Mouse (Mus musculus): ENCODE measurements at regions not wholly inside any gene's neighbourhood (a gene's known extent, or its start where the extent isn't known, plus 50 kb on each side); places are given as distances from the start of the nearest gene placed in this dataset.

GRCm38 (mm10) chr8:49462602-49463001 is 618.9 kb upstream of the Tenm3 start:
- no peak overlapping the region for H3K27ac ChIP-seq (ENCODE audit: low read depth, low read length)
- ATAC-seq (ENCODE audit: insufficient read depth, low FRiP score, low TSS enrichment): 0 out of 2 replicates have a peak, but pooled peaks have one; percentile 43
- 48% methylated on average over 8 of the region's 8 CpGs for WGBS

GRCm38 (mm10) chr8:49461724-49462473 is 618.1 kb upstream of the Tenm3 start:
- WGBS: 12% methylated on average over 16 of the region's 16 CpGs
- Histone ChIP-seq H3K9me3 (ENCODE audit: control insufficient read depth, low read length) (no peaks in the 10 kb centered on the region), H3K36me3 (ENCODE audit: control insufficient read depth, insufficient read depth, low read length) (no peaks in the 10 kb centered on the region), H3K27me3 (ENCODE audit: control insufficient read depth, insufficient read depth, low read length) (no peaks in the 10 kb centered on the region), H3K27ac (ENCODE audit: low read depth, low read length) (no peak overlapping the region), H3K4me1 (ENCODE audit: control insufficient read depth, insufficient read depth, low read length) (peaks cover 6% of the 10 kb centered on the region; the same call in 1 of the 2 replicates), H3K4me2 (ENCODE audit: low read depth) (peak overlapping the region; percentile 21; the same call in 1 of the 2 replicates), H3K9ac (ENCODE audit: low read length) (no peak overlapping the region), H3K4me3 (ENCODE audit: low read depth, low read length) (no peak overlapping the region)
- ATAC-seq (ENCODE audit: insufficient read depth, low FRiP score, low TSS enrichment): peak; percentile 82
- DNase-seq (ENCODE audit: low spot score): peak; percentile 26

More at GRCm38 (mm10) chr8:49462602-49463001, 618.9 kb upstream of the Tenm3 start:
- Histone ChIP-seq H3K36me3 (ENCODE audit: control insufficient read depth, insufficient read depth, low read length) (no peaks in the 10 kb centered on the region), H3K9me3 (ENCODE audit: control insufficient read depth, low read length) (no peaks in the 10 kb centered on the region), H3K4me2 (ENCODE audit: low read depth) (no peak overlapping the region), H3K27me3 (ENCODE audit: control insufficient read depth, insufficient read depth, low read length) (no peaks in the 10 kb centered on the region), H3K4me3 (ENCODE audit: low read depth, low read length) (no peak overlapping the region), H3K4me1 (ENCODE audit: control insufficient read depth, insufficient read depth, low read length) (peaks cover 6% of the 10 kb centered on the region; the same call in 1 of the 2 replicates), H3K9ac (ENCODE audit: low read length) (no peak overlapping the region)
- DNase-seq (ENCODE audit: low spot score): no peak

- H3K27me3 ChIP-seq (ENCODE audit: control insufficient read depth, insufficient read depth, low read length): no peaks in the 10 kb centered on the region
- H3K4me1 ChIP-seq (ENCODE audit: control insufficient read depth, insufficient read depth, low read length): no peaks in the 10 kb centered on the region
- 68% methylated on average over 5 of the region's 5 CpGs for whole genome bisulfite sequencing
- DNase-seq (ENCODE audit: low spot score): no peak
- no peak overlapping the region for H3K4me3 ChIP-seq (ENCODE audit: low read depth, low read length)
- no peak overlapping the region for H3K9ac ChIP-seq (ENCODE audit: low read length)
- H3K4me2 ChIP-seq (ENCODE audit: low read depth): no peak overlapping the region
- no peak for ATAC-seq (ENCODE audit: insufficient read depth, low FRiP score, low TSS enrichment)
- H3K9me3 ChIP-seq (ENCODE audit: control insufficient read depth, low read length): no peaks in the 10 kb centered on the region
- no peak overlapping the region for H3K27ac ChIP-seq (ENCODE audit: low read depth, low read length)
- no peaks in the 10 kb centered on the region for H3K36me3 ChIP-seq (ENCODE audit: control insufficient read depth, insufficient read depth, low read length)
Observed at GRCm38 (mm10) chr8:49445444-49445843, 601.7 kb upstream of the Tenm3 start.

GRCm38 (mm10) chr8:49441270-49441669 is 597.5 kb upstream of the Tenm3 start:
- Histone ChIP-seq H3K27me3 (ENCODE audit: control insufficient read depth, insufficient read depth, low read length) (no peaks in the 10 kb centered on the region), H3K9me3 (ENCODE audit: control insufficient read depth, low read length) (no peaks in the 10 kb centered on the region), H3K4me2 (ENCODE audit: low read depth) (no peak overlapping the region), H3K4me1 (ENCODE audit: control insufficient read depth, insufficient read depth, low read length) (no peaks in the 10 kb centered on the region), H3K4me3 (ENCODE audit: low read depth, low read length) (no peak overlapping the region), H3K27ac (ENCODE audit: low read depth, low read length) (no peak overlapping the region), H3K9ac (ENCODE audit: low read length) (no peak overlapping the region), H3K36me3 (ENCODE audit: control insufficient read depth, insufficient read depth, low read length) (no peaks in the 10 kb centered on the region)
- no peak for DNase-seq (ENCODE audit: low spot score)
- ATAC-seq (ENCODE audit: insufficient read depth, low FRiP score, low TSS enrichment): no peak

- no peaks in the 10 kb centered on the region for H3K27me3 ChIP-seq (ENCODE audit: control insufficient read depth, insufficient read depth, low read length)
- H3K4me1 ChIP-seq (ENCODE audit: control insufficient read depth, insufficient read depth, low read length): no peaks in the 10 kb centered on the region
- H3K36me3 ChIP-seq (ENCODE audit: control insufficient read depth, insufficient read depth, low read length): no peaks in the 10 kb centered on the region
- WGBS: 81% methylated on average over 4 of the region's 4 CpGs
- DNase-seq (ENCODE audit: low spot score) (no peak), ATAC-seq (ENCODE audit: insufficient read depth, low FRiP score, low TSS enrichment) (no peak)
- H3K9ac ChIP-seq (ENCODE audit: low read length): no peak overlapping the region
- no peaks in the 10 kb centered on the region for H3K9me3 ChIP-seq (ENCODE audit: control insufficient read depth, low read length)
- no peak overlapping the region for H3K4me2 ChIP-seq (ENCODE audit: low read depth)
- H3K4me3 ChIP-seq (ENCODE audit: low read depth, low read length): no peak overlapping the region
- H3K27ac ChIP-seq (ENCODE audit: low read depth, low read length): no peak overlapping the region
Observed at GRCm38 (mm10) chr8:49396519-49396918, 552.8 kb upstream of the Tenm3 start.

- H3K9ac ChIP-seq (ENCODE audit: low read length): no peak overlapping the region
- no peak for DNase-seq (ENCODE audit: low spot score)
- no peaks in the 10 kb centered on the region for H3K4me1 ChIP-seq (ENCODE audit: control insufficient read depth, insufficient read depth, low read length)
- no peak overlapping the region for H3K4me3 ChIP-seq (ENCODE audit: low read depth, low read length)
- no peaks in the 10 kb centered on the region for H3K27me3 ChIP-seq (ENCODE audit: control insufficient read depth, insufficient read depth, low read length)
- WGBS: 36% methylated on average over 1 of the region's 1 CpGs
- H3K9me3 ChIP-seq (ENCODE audit: control insufficient read depth, low read length): no peaks in the 10 kb centered on the region
- no peak for ATAC-seq (ENCODE audit: insufficient read depth, low FRiP score, low TSS enrichment)
- no peak overlapping the region for H3K4me2 ChIP-seq (ENCODE audit: low read depth)
- no peaks in the 10 kb centered on the region for H3K36me3 ChIP-seq (ENCODE audit: control insufficient read depth, insufficient read depth, low read length)
- no peak overlapping the region for H3K27ac ChIP-seq (ENCODE audit: low read depth, low read length)
Observed at GRCm38 (mm10) chr8:49395029-49395428, 551.3 kb upstream of the Tenm3 start.

- H3K9ac ChIP-seq (ENCODE audit: low read length): no peak overlapping the region
- no peak overlapping the region for H3K4me2 ChIP-seq (ENCODE audit: low read depth)
- WGBS: 68% methylated on average over 3 of the region's 3 CpGs
- DNase-seq (ENCODE audit: low spot score): no peak
- no peak overlapping the region for H3K27ac ChIP-seq (ENCODE audit: low read depth, low read length)
- H3K9me3 ChIP-seq (ENCODE audit: control insufficient read depth, low read length): no peaks in the 10 kb centered on the region
- H3K27me3 ChIP-seq (ENCODE audit: control insufficient read depth, insufficient read depth, low read length): no peaks in the 10 kb centered on the region
- no peak for ATAC-seq (ENCODE audit: insufficient read depth, low FRiP score, low TSS enrichment)
- H3K4me1 ChIP-seq (ENCODE audit: control insufficient read depth, insufficient read depth, low read length): no peaks in the 10 kb centered on the region
- no peaks in the 10 kb centered on the region for H3K36me3 ChIP-seq (ENCODE audit: control insufficient read depth, insufficient read depth, low read length)
- no peak overlapping the region for H3K4me3 ChIP-seq (ENCODE audit: low read depth, low read length)
Observed at GRCm38 (mm10) chr8:49389525-49389924, 545.8 kb upstream of the Tenm3 start.

- ATAC-seq (ENCODE audit: insufficient read depth, low FRiP score, low TSS enrichment) (no peak), DNase-seq (ENCODE audit: low spot score) (no peak)
- Histone ChIP-seq H3K4me3 (ENCODE audit: low read depth, low read length) (no peak overlapping the region), H3K9ac (ENCODE audit: low read length) (no peak overlapping the region), H3K27me3 (ENCODE audit: control insufficient read depth, insufficient read depth, low read length) (no peaks in the 10 kb centered on the region), H3K27ac (ENCODE audit: low read depth, low read length) (no peak overlapping the region), H3K4me1 (ENCODE audit: control insufficient read depth, insufficient read depth, low read length) (no peaks in the 10 kb centered on the region), H3K9me3 (ENCODE audit: control insufficient read depth, low read length) (no peaks in the 10 kb centered on the region), H3K4me2 (ENCODE audit: low read depth) (no peak overlapping the region), H3K36me3 (ENCODE audit: control insufficient read depth, insufficient read depth, low read length) (no peaks in the 10 kb centered on the region)
- 59% methylated on average over 2 of the region's 2 CpGs for WGBS
Observed at GRCm38 (mm10) chr8:49387587-49387986, 543.8 kb upstream of the Tenm3 start.

- H3K4me3 ChIP-seq (ENCODE audit: low read depth, low read length): no peak overlapping the region
- ATAC-seq (ENCODE audit: insufficient read depth, low FRiP score, low TSS enrichment) (no peak), DNase-seq (ENCODE audit: low spot score) (no peak)
- H3K4me2 ChIP-seq (ENCODE audit: low read depth): no peak overlapping the region
- WGBS: 82% methylated on average over 9 of the region's 9 CpGs
- H3K9ac ChIP-seq (ENCODE audit: low read length): no peak overlapping the region
- H3K4me1 ChIP-seq (ENCODE audit: control insufficient read depth, insufficient read depth, low read length): no peaks in the 10 kb centered on the region
- no peaks in the 10 kb centered on the region for H3K9me3 ChIP-seq (ENCODE audit: control insufficient read depth, low read length)
- no peaks in the 10 kb centered on the region for H3K36me3 ChIP-seq (ENCODE audit: control insufficient read depth, insufficient read depth, low read length)
- no peak overlapping the region for H3K27ac ChIP-seq (ENCODE audit: low read depth, low read length)
- H3K27me3 ChIP-seq (ENCODE audit: control insufficient read depth, insufficient read depth, low read length): no peaks in the 10 kb centered on the region
Observed at GRCm38 (mm10) chr8:49372686-49373085, 528.9 kb upstream of the Tenm3 start.
